Mouse (Mus musculus): Measurements from ENCODE around the gene Wbp1l. TPM values are rescaled to one million over a fixed set of nuclear protein-coding genes. Genes with fewer than 3 reads are reported as not detected.

The Wbp1l gene
- total RNA-seq, 2 experiments from 2014 or later, result 43.1 to 45.3 TPM

DNA sequence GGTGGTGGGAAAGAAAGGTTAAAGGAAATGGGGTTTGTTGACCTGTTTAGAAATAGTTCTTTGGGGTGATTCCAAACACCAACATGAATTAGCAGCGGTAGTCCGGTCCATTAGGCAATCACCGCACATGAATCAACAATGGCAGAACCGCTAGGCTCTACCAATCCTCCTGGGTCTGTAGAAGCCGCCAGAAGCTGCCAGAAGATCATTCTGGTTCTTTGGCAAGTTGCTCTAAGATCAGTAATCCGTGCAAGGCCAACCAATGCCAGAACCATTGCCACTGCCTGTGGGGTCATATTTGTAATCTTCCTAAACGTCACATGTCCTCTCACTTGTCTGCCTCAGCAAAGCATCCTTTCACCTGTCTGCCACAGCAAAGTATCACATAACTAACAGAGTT is 98.1 kb downstream of the Wbp1l start:
- peak; percentile 24 for DNase-seq

GRCm38 (mm10) chr19:46697840-46698517 is 99.1 kb downstream of the Wbp1l start:
- DNase-seq, result no peak
- intact Hi-C loops (cut with DNase I), result no loop called here

More for the DNA sequence above, 98.1 kb downstream of the Wbp1l start:
- intact Hi-C loops (cut with DNase I), result no loop called here

DNA sequence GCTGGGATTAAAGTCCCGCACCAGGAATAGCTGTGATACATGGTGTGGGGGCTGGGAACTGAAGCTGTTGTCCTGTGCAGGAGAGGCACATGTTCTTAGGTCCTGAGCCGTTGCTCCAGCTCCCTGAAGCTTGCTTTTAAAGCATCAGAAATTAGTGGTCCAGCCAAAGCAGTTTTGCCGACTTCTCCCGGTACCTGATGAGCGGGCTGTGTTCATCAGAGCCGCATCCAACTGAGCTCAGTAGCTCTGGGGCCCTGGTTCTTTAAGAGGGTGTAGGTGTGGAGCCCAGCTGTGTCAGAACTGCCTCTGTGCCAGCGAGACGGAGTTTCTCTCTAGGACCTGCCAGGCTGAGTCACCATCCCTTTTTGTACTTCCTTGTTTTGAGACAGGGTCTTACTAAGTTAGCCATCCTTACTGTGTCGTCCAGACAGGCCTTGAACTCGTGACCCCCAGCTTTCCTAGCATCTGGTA is 100.2 kb downstream of the Wbp1l start:
- DNase-seq, result no peak
- intact Hi-C loops (cut with DNase I), result no loop called here

DNA sequence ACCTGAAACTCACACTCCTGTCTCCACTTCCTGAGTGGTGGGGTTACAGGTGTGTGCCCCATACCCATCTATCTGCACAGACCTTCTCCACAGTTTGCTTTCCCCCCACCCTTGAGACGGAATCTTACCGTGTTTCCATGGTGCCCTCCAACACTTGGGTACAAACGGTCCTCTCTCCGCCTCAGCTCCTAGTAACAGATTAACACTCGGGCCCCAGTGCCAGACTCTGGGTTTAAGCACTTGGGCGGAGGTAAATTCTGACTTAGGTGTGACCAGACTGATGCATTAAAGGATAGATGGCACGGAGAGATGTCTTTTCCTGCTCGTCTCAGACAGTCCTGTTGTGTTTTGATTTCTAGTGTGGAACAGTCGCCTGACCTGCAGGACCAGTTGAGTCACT is 102.3 kb downstream of the Wbp1l start:
- no peak for DNase-seq
- intact Hi-C loops (cut with DNase I), result no loop called here

DNA sequence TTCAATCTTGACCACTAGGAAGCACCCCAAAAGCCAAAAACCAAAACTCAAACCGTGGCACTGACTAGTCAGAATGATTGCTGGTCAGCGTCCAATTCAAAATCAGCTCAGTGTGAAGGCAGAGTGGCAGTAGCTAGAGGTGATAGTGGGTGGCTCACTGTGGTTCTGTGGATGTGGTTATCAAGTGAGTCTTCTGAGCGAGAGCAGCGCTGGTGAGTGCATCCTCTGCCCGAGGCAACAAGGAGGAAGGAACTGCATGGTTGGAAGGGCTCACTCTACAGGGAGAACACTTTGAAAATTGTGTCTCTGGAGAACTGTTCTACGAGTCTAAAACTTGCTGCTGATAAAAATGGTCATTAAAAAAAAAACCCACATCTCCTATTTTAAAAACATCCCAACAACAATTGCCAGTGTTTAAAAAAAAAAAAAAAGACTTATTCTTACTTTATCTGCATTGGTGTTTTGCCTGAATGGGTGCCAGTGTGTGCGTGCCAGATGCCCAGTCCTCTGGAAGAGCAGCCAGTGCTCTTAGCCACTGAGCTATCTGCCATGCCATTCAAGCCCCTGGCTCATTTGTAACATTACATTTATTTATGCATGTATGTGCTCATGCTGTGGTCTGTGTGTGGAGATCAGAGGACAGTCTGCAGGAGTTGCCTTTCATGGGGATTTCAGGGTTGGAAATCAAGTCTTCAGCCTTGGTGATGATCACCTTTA is 107.1 kb downstream of the Wbp1l start:
- intact Hi-C loops (cut with DNase I), result no loop called here
- DNase-seq, result no peak

- intact Hi-C loops (cut with DNase I), result no loop called here
- no peak for DNase-seq
Observed at GRCm38 (mm10) chr19:46706540-46707295, 107.8 kb downstream of the Wbp1l start.

Other genes with a start within 250 kb of the Wbp1l start
- under 1 TPM; 0.42 to 0.82 TPM for gene 2310034G01Rik, start 248.8 kb upstream of the Wbp1l start, total RNA-seq (2021)
- 100 to 1,000 TPM; 304 to 313 TPM for gene Actr1a, start 203.3 kb upstream of the Wbp1l start, total RNA-seq (2021)
- 10 to 100 TPM; 22.2 to 23.9 TPM for gene Sufu, start 202.2 kb upstream of the Wbp1l start, total RNA-seq (2021)
- 100 to 1,000 TPM; 113 to 119 TPM for gene Trim8, start 97.4 kb upstream of the Wbp1l start, total RNA-seq (2021)
- gene Arl3, start 25.9 kb upstream of the Wbp1l start, total RNA-seq (2021), result 100 to 1,000 TPM; 102 to 107 TPM
- gene Sfxn2, start 25.7 kb upstream of the Wbp1l start, total RNA-seq (2021), result 10 to 100 TPM; 12.6 to 13.7 TPM
- under 1 TPM in 1 of 2 experiments, not detected in 1; 0.24 TPM for gene Cyp17a1, start 74.1 kb downstream of the Wbp1l start, total RNA-seq (2021)
- 10 to 100 TPM; 15.8 to 17.7 TPM for gene Borcs7, start 90.8 kb downstream of the Wbp1l start, total RNA-seq (2021)
- gene As3mt, start 108.4 kb downstream of the Wbp1l start, total RNA-seq (2021), result 10 to 100 TPM; 17.1 to 19.9 TPM
- gene Cnnm2, start 162.5 kb downstream of the Wbp1l start, total RNA-seq (2021), result 10 to 100 TPM; 17.2 to 18.6 TPM

Measured in left cerebral cortex, postnatal 4 days (tissue).